Mouse (Mus musculus): ENCODE data around the gene Bet1l. TPM values are rescaled to one million over a fixed set of nuclear protein-coding genes. Genes with fewer than 3 reads are reported as not detected.
"Not testable (repeated sequence)": the region's sequence is repeated elsewhere in the genome, so short reads cannot be mapped to it uniquely, and the experiment has no call there.

Bet1l gene
- 10 to 100 TPM; 24.6 to 24.8 TPM for total RNA-seq (2021)
- long read RNA-seq, experiment 1, transcript Bet1l-201 (4 exons, 2,268 nt) = major isoform, 20 of 26 reads
- long read RNA-seq, experiment 1, partial matches to known transcripts = 4 of 26 reads
- long read RNA-seq, experiment 1, other reads (novel, unspliced or antisense) = 0 of 26 reads
- long read RNA-seq, experiment 2, transcript Bet1l-201 (4 exons, 2,268 nt) = major isoform, 13 of 18 reads
- long read RNA-seq, experiment 2, partial matches to known transcripts = 2 of 18 reads
- long read RNA-seq, experiment 2, other reads (novel, unspliced or antisense) = 2 of 18 reads

- peak within 1 kb of the TSS; percentile 90 for H3K27ac ChIP-seq
- no peak for TF ChIP-seq CTCF (IDR thresholded peaks at IDR 0.05)
- no peak for DNase-seq (ENCODE audit: extremely low spot score in 1 of 2, low spot score in 2 of 2)
- intact Hi-C loops (cut with DNase I) = loop anchor here (1.0 to 5.0 kb wide), 2 partner anchors 24 to 314 kb away; partner anchors contain the start of genes Rnh1 and Sirt3
- H3K4me3 ChIP-seq = peak within 1 kb of the TSS; percentile 75
These were observed at the start of gene Bet1l for GRCm38 (mm10) chr7:140857550-140858505. Gene Bet1l, minus strand, starts transcription at chr7:140857577.

GRCm38 (mm10) chr7:140907131-140907530, 49.8 kb upstream of the Bet1l start:
- intact Hi-C loops (cut with DNase I) = loop anchor here (5.0 kb wide), 2 partner anchors 50 to 270 kb away; partner anchors contain the start of genes Gm45717 and Ifitm2
- no peak overlapping the region for H3K27ac ChIP-seq
- H3K4me3 ChIP-seq = no peak overlapping the region
- no peak for TF ChIP-seq CTCF (IDR thresholded peaks at IDR 0.05)
- DNase-seq (ENCODE audit: extremely low spot score in 1 of 2, low spot score in 2 of 2) = no peak

- H3K27ac ChIP-seq = no peak overlapping the region
- TF ChIP-seq CTCF (IDR thresholded peaks at IDR 0.05) = no peak
- intact Hi-C loops (cut with DNase I) = loop anchor here (5.0 kb wide), 2 partner anchors 52 to 272 kb away; partner anchors contain the start of genes Gm45717 and Ifitm2
- DNase-seq (ENCODE audit: extremely low spot score in 1 of 2, low spot score in 2 of 2) = no peak
- no peak overlapping the region for H3K4me3 ChIP-seq
These were observed 48.3 kb upstream of the Bet1l start for GRCm38 (mm10) chr7:140905642-140906081.

GRCm38 (mm10) chr7:140903212-140903611, 45.8 kb upstream of the Bet1l start:
- intact Hi-C loops (cut with DNase I) = loop anchor here (1.0 to 5.0 kb wide), 2 partner anchors 59 to 826 kb away; no protein-coding TSS in a partner anchor
- Histone ChIP-seq H3K27ac (no peak overlapping the region), H3K4me3 (no peak overlapping the region)
- peak; percentile 66 to 82 for DNase-seq (ENCODE audit: extremely low spot score in 1 of 2, low spot score in 2 of 2)
- TF ChIP-seq CTCF (IDR thresholded peaks at IDR 0.05) = peak; percentile 98

- no peak for DNase-seq (ENCODE audit: extremely low spot score in 1 of 2, low spot score in 2 of 2)
- no peak overlapping the region for H3K4me3 ChIP-seq
- no peak overlapping the region for H3K27ac ChIP-seq
- intact Hi-C loops (cut with DNase I) = loop anchor here (5.0 kb wide), 1 partner anchor 825 kb away; no protein-coding TSS in a partner anchor
- no peak for TF ChIP-seq CTCF (IDR thresholded peaks at IDR 0.05)
These were observed 44.9 kb upstream of the Bet1l start for GRCm38 (mm10) chr7:140902036-140902875.

GRCm38 (mm10) chr7:140900220-140900619, 42.8 kb upstream of the Bet1l start, which contains the start of gene Cox8b:
Gene Cox8b, minus strand, starts transcription at chr7:140900446.
- TF ChIP-seq CTCF (IDR thresholded peaks at IDR 0.05) = no peak
- intact Hi-C loops (cut with DNase I) = loop anchor here (5.0 kb wide), 1 partner anchor 823 kb away; no protein-coding TSS in a partner anchor
- no peak for DNase-seq (ENCODE audit: extremely low spot score in 1 of 2, low spot score in 2 of 2)

GRCm38 (mm10) chr7:140899121-140899520, 41.7 kb upstream of the Bet1l start:
- intact Hi-C loops (cut with DNase I) = no loop called here
- DNase-seq (ENCODE audit: extremely low spot score in 1 of 2, low spot score in 2 of 2) = no peak
- Histone ChIP-seq H3K4me3 (no peak overlapping the region), H3K27ac (no peak overlapping the region)
- TF ChIP-seq CTCF (IDR thresholded peaks at IDR 0.05) = no peak

More at GRCm38 (mm10) chr7:140900220-140900619, 42.8 kb upstream of the Bet1l start, which contains the start of gene Cox8b:
- no peak within 1 kb of the TSS for H3K4me3 ChIP-seq
- H3K27ac ChIP-seq = no peak within 1 kb of the TSS

- no peak for TF ChIP-seq CTCF (IDR thresholded peaks at IDR 0.05)
- no peak overlapping the region for H3K27ac ChIP-seq
- no peak overlapping the region for H3K4me3 ChIP-seq
- intact Hi-C loops (cut with DNase I) = no loop called here
- DNase-seq (ENCODE audit: extremely low spot score in 1 of 2, low spot score in 2 of 2) = no peak
These were observed 40.5 kb upstream of the Bet1l start for GRCm38 (mm10) chr7:140897863-140898262.

- H3K27ac ChIP-seq = no peak overlapping the region
- intact Hi-C loops (cut with DNase I) = no loop called here
- no peak for DNase-seq (ENCODE audit: extremely low spot score in 1 of 2, low spot score in 2 of 2)
- TF ChIP-seq CTCF (IDR thresholded peaks at IDR 0.05) = no peak
- no peak overlapping the region for H3K4me3 ChIP-seq
These were observed 37.2 kb upstream of the Bet1l start for GRCm38 (mm10) chr7:140894611-140895010.

GRCm38 (mm10) chr7:140894031-140894430, 36.7 kb upstream of the Bet1l start:
- Histone ChIP-seq H3K27ac (no peak overlapping the region), H3K4me3 (no peak overlapping the region)
- intact Hi-C loops (cut with DNase I) = no loop called here
- no peak for TF ChIP-seq CTCF (IDR thresholded peaks at IDR 0.05)
- no peak for DNase-seq (ENCODE audit: extremely low spot score in 1 of 2, low spot score in 2 of 2)

- H3K4me3 ChIP-seq; H3K27ac ChIP-seq; intact Hi-C loops (cut with DNase I); DNase-seq (ENCODE audit: extremely low spot score in 1 of 2, low spot score in 2 of 2): not testable (repeated sequence)
These were observed 33.3 kb upstream of the Bet1l start for GRCm38 (mm10) chr7:140890636-140891035.

Measured in left cerebral cortex, adult 2 months (tissue).